Mouse (Mus musculus): ENCODE results near the gene Gulp1.

DNA sequence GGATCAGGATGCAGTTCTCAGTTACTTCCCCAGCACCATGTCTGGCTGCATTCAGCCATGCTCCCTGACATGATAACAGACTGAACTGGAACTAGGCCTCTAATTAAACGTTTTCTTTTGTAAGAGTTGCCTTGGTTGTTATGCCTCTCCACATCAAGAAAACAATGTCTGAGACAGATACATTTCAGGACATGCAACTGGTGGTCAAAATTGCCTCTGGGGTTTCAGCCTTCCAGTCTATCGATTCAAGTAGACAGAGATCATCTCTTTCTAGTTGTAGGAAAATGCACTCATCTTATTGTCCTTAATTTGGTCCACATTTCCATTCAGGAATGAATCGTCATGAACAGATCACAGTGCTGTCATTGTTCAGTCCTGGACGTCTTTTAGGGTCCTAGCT, 83.2 kb downstream of the Gulp1 start:
- no peak for TF ChIP-seq CTCF (conservative IDR thresholded peaks at IDR 0.05; ENCODE audit: low read length)
- TF ChIP-seq NANOG (IDR thresholded peaks at IDR 0.05; ENCODE audit: borderline replicate concordance, low read length) = no peak
- TF ChIP-seq POU5F1 (IDR thresholded peaks at IDR 0.05; ENCODE audit: borderline replicate concordance, low read length) = no peak

All from E14TG2a.4 (cell line).